Mouse (Mus musculus): ENCODE measurements at regions not wholly inside any gene's neighbourhood (a gene's known extent, or its start where the extent isn't known, plus 50 kb on each side); places are given as distances from the start of the nearest gene placed in this dataset.

- Histone ChIP-seq H3K27me3 (no peaks in the 10 kb centered on the region), H3K4me3 (replicated peaks) (no peak overlapping the region), H3K4me1 (no peaks in the 10 kb centered on the region), H3K4me2 (replicated peaks) (no peak overlapping the region), H3K9ac (no peak overlapping the region), H3K9me3 (replicated peaks) (no peaks in the 10 kb centered on the region), H3K27ac (replicated peaks) (no peak overlapping the region), H3K36me3 (no peaks in the 10 kb centered on the region)
- ATAC-seq (ENCODE audit: insufficient number of reproducible peaks, low FRiP score, low TSS enrichment, low read depth), result no peak
- WGBS, result 90% methylated on average over 1 of the region's 1 CpGs
Measured at GRCm38 (mm10) chr5:84934369-84934768, 517.2 kb upstream of the Epha5 start.

- 43% methylated on average over 1 of the region's 1 CpGs for WGBS
Measured at GRCm38 (mm10) chr5:84917631-84918292, 500.6 kb upstream of the Epha5 start.

GRCm38 (mm10) chr5:84901669-84902068 is 484.5 kb upstream of the Epha5 start:
- 54% methylated on average over 4 of the region's 4 CpGs for WGBS

More at GRCm38 (mm10) chr5:84917631-84918292, 500.6 kb upstream of the Epha5 start:
- Histone ChIP-seq H3K27ac (replicated peaks) (no peak overlapping the region), H3K4me1 (no peaks in the 10 kb centered on the region), H3K27me3 (no peaks in the 10 kb centered on the region), H3K36me3 (no peaks in the 10 kb centered on the region), H3K9ac (no peak overlapping the region), H3K4me2 (replicated peaks) (no peak overlapping the region), H3K4me3 (replicated peaks) (no peak overlapping the region), H3K9me3 (replicated peaks) (no peaks in the 10 kb centered on the region)
- no peak for ATAC-seq (ENCODE audit: insufficient number of reproducible peaks, low FRiP score, low TSS enrichment, low read depth)

GRCm38 (mm10) chr5:84897535-84897934 is 480.4 kb upstream of the Epha5 start:
- Histone ChIP-seq H3K4me3 (replicated peaks) (no peak overlapping the region), H3K9me3 (replicated peaks) (no peaks in the 10 kb centered on the region), H3K4me1 (no peaks in the 10 kb centered on the region), H3K9ac (no peak overlapping the region), H3K4me2 (replicated peaks) (no peak overlapping the region), H3K36me3 (no peaks in the 10 kb centered on the region), H3K27me3 (no peaks in the 10 kb centered on the region), H3K27ac (replicated peaks) (no peak overlapping the region)
- no peak for ATAC-seq (ENCODE audit: insufficient number of reproducible peaks, low FRiP score, low TSS enrichment, low read depth)
- 93% methylated on average over 1 of the region's 1 CpGs for WGBS

More at GRCm38 (mm10) chr5:84901669-84902068, 484.5 kb upstream of the Epha5 start:
- Histone ChIP-seq H3K27ac (replicated peaks) (no peak overlapping the region), H3K36me3 (no peaks in the 10 kb centered on the region), H3K27me3 (no peaks in the 10 kb centered on the region), H3K9me3 (replicated peaks) (no peaks in the 10 kb centered on the region), H3K4me3 (replicated peaks) (no peak overlapping the region), H3K4me2 (replicated peaks) (no peak overlapping the region), H3K4me1 (no peaks in the 10 kb centered on the region), H3K9ac (no peak overlapping the region)
- ATAC-seq (ENCODE audit: insufficient number of reproducible peaks, low FRiP score, low TSS enrichment, low read depth), result no peak

GRCm38 (mm10) chr5:84853622-84854021 is 436.4 kb upstream of the Epha5 start:
- Histone ChIP-seq H3K9ac (no peak overlapping the region), H3K9me3 (replicated peaks) (no peaks in the 10 kb centered on the region)
- peak; percentile 69; the same call in 1 of the 2 replicates for ATAC-seq (ENCODE audit: insufficient number of reproducible peaks, low FRiP score, low TSS enrichment, low read depth)

GRCm38 (mm10) chr5:84849175-84849574 is 432.0 kb upstream of the Epha5 start:
- Histone ChIP-seq H3K4me1 (no peaks in the 10 kb centered on the region), H3K4me3 (replicated peaks) (no peak overlapping the region), H3K4me2 (replicated peaks) (no peak overlapping the region), H3K27me3 (no peaks in the 10 kb centered on the region), H3K27ac (replicated peaks) (no peak overlapping the region), H3K9me3 (replicated peaks) (no peaks in the 10 kb centered on the region), H3K36me3 (no peaks in the 10 kb centered on the region), H3K9ac (no peak overlapping the region)
- ATAC-seq (ENCODE audit: insufficient number of reproducible peaks, low FRiP score, low TSS enrichment, low read depth), result no peak

More at GRCm38 (mm10) chr5:84853622-84854021, 436.4 kb upstream of the Epha5 start:
- Histone ChIP-seq H3K27ac (replicated peaks) (no peak overlapping the region), H3K4me1 (no peaks in the 10 kb centered on the region), H3K4me2 (replicated peaks) (no peak overlapping the region), H3K36me3 (no peaks in the 10 kb centered on the region), H3K4me3 (replicated peaks) (no peak overlapping the region), H3K27me3 (no peaks in the 10 kb centered on the region)
- WGBS, result 68% methylated on average over 1 of the region's 1 CpGs

GRCm38 (mm10) chr5:84848765-84849164 is 431.6 kb upstream of the Epha5 start:
- no peaks in the 10 kb centered on the region for H3K9me3 ChIP-seq (replicated peaks)
- ATAC-seq (ENCODE audit: insufficient number of reproducible peaks, low FRiP score, low TSS enrichment, low read depth), result no peak
- no peaks in the 10 kb centered on the region for H3K4me1 ChIP-seq
- H3K27me3 ChIP-seq, result no peaks in the 10 kb centered on the region
- 63% methylated on average over 2 of the region's 2 CpGs for WGBS
- no peak overlapping the region for H3K27ac ChIP-seq (replicated peaks)
- H3K4me3 ChIP-seq (replicated peaks), result no peak overlapping the region
- no peaks in the 10 kb centered on the region for H3K36me3 ChIP-seq
- no peak overlapping the region for H3K9ac ChIP-seq
- H3K4me2 ChIP-seq (replicated peaks), result no peak overlapping the region

- H3K4me2 ChIP-seq (replicated peaks), result no peak overlapping the region
- H3K9me3 ChIP-seq (replicated peaks), result no peaks in the 10 kb centered on the region
- H3K9ac ChIP-seq, result no peak overlapping the region
- H3K4me1 ChIP-seq, result no peaks in the 10 kb centered on the region
- H3K4me3 ChIP-seq (replicated peaks), result no peak overlapping the region
- ATAC-seq (ENCODE audit: insufficient number of reproducible peaks, low FRiP score, low TSS enrichment, low read depth), result no peak
- no peaks in the 10 kb centered on the region for H3K36me3 ChIP-seq
- 84% methylated on average over 2 of the region's 2 CpGs for WGBS
- H3K27ac ChIP-seq (replicated peaks), result no peak overlapping the region
- H3K27me3 ChIP-seq, result no peaks in the 10 kb centered on the region
Measured at GRCm38 (mm10) chr5:84811460-84811859, 394.3 kb upstream of the Epha5 start.

GRCm38 (mm10) chr5:84810844-84811243 is 393.7 kb upstream of the Epha5 start:
- Histone ChIP-seq H3K9ac (no peak overlapping the region), H3K9me3 (replicated peaks) (no peaks in the 10 kb centered on the region), H3K27ac (replicated peaks) (no peak overlapping the region), H3K4me3 (replicated peaks) (no peak overlapping the region), H3K4me2 (replicated peaks) (no peak overlapping the region), H3K36me3 (no peaks in the 10 kb centered on the region), H3K4me1 (no peaks in the 10 kb centered on the region), H3K27me3 (no peaks in the 10 kb centered on the region)
- no peak for ATAC-seq (ENCODE audit: insufficient number of reproducible peaks, low FRiP score, low TSS enrichment, low read depth)
- 82% methylated on average over 3 of the region's 3 CpGs for WGBS

- Histone ChIP-seq H3K4me2 (replicated peaks) (no peak overlapping the region), H3K9ac (no peak overlapping the region), H3K9me3 (replicated peaks) (no peaks in the 10 kb centered on the region), H3K4me3 (replicated peaks) (no peak overlapping the region), H3K4me1 (no peaks in the 10 kb centered on the region), H3K27ac (replicated peaks) (no peak overlapping the region), H3K36me3 (no peaks in the 10 kb centered on the region), H3K27me3 (no peaks in the 10 kb centered on the region)
- no peak for ATAC-seq (ENCODE audit: insufficient number of reproducible peaks, low FRiP score, low TSS enrichment, low read depth)
- WGBS, result 70% methylated on average over 1 of the region's 1 CpGs
Measured at GRCm38 (mm10) chr5:84762618-84763017, 345.4 kb upstream of the Epha5 start.

GRCm38 (mm10) chr5:84752053-84752452 is 334.9 kb upstream of the Epha5 start:
- Histone ChIP-seq H3K9me3 (replicated peaks) (no peaks in the 10 kb centered on the region), H3K27ac (replicated peaks) (no peak overlapping the region), H3K36me3 (no peaks in the 10 kb centered on the region), H3K27me3 (no peaks in the 10 kb centered on the region), H3K9ac (no peak overlapping the region), H3K4me3 (replicated peaks) (no peak overlapping the region), H3K4me1 (no peaks in the 10 kb centered on the region), H3K4me2 (replicated peaks) (no peak overlapping the region)
- no peak for ATAC-seq (ENCODE audit: insufficient number of reproducible peaks, low FRiP score, low TSS enrichment, low read depth)

- Histone ChIP-seq H3K27me3 (no peaks in the 10 kb centered on the region), H3K4me3 (replicated peaks) (no peak overlapping the region), H3K9me3 (replicated peaks) (no peaks in the 10 kb centered on the region), H3K36me3 (no peaks in the 10 kb centered on the region), H3K4me1 (no peaks in the 10 kb centered on the region), H3K9ac (no peak overlapping the region), H3K27ac (replicated peaks) (no peak overlapping the region), H3K4me2 (replicated peaks) (no peak overlapping the region)
- ATAC-seq (ENCODE audit: insufficient number of reproducible peaks, low FRiP score, low TSS enrichment, low read depth), result no peak
- WGBS, result 64% methylated on average over 2 of the region's 2 CpGs
Measured at GRCm38 (mm10) chr5:84705436-84705835, 288.3 kb upstream of the Epha5 start.

All from embryonic facial prominence, embryonic 15.5 days (tissue).